Mouse (Mus musculus) mouse embryonic stem cell (cell line): ENCODE results near the gene Slc35a1.
"Not testable (repeated sequence)": the region's sequence is repeated elsewhere in the genome, so short reads cannot be mapped to it uniquely, and the experiment has no call there.

ENCODE experiments used
- in situ Hi-C, 2 experiments: fragments of 300-500 bp; cut with MboI; formaldehyde crosslinking; loops; 1 replicate in 1 of 2; 3 replicates in 1 of 2; pipeline ENCODE4 v1.14.3; 2019 to 2020; ENCODE audit warnings: low sequenced_read_pairs in 2 of 2, low pct_unique_long_range_greater_than_20kb in 1 of 2, mixed read lengths in 1 of 2; ENCODE audit not compliant: unreplicated experiment in 1 of 2

Slc35a1 gene

DNA sequence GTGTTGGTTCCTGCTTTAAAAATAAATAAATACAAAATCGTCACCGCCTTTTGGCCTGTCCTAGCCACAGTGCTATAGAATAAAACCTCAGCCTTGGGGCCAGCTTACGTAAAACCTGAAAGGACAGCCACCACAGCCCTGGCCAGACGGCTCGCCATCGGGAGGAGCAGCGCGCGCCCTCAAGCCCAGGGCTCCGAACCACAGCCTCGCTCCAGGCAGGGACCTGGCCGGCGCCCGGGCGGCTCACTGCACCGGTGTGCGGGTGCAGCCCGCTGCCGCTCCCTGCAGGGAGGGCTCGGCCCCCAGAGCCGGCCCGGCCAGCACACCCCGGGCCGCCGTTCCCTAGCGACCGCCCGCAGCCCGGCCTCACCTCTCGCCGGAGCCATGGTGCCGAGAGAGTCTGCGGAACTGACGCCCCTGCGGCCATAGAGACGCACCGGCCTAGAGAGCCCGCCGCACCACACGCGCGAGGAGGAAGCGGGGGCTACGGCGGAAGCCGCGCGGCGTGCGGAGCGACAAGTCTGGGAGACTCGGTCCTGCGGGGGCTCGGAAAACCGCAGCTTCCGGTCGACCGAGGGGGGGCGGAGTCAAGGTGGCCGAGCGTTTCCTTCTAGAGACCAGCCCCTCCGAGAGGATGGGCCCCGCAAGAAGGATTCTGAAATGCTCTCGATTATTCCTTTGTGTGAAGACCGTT is at the start of gene Slc35a1:
TSS of gene Slc35a1 (minus strand) at position 565 of the 694 bp plus-strand sequence.
- in situ Hi-C loops, result no loop called here

DNA sequence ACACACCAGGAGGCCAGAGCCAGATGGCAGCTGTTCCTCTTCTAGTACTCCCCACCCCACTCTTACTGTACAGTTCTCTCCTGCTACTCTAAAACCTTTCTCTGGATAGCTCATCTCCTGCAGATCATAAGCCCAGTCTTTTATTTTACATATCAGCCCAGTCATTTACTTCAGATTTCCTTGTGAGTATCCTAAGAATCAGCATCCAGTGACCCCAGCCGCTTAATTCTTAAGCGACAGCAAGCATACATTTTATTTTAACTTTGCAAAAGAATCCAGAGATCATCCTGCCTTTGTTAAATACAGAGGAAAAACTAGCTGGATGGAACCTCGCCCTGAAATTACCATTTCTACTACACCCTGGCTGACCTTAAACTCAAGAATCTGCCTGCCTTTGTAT is 47.2 kb upstream of the Slc35a1 start:
- in situ Hi-C loops, result no loop called here

DNA sequence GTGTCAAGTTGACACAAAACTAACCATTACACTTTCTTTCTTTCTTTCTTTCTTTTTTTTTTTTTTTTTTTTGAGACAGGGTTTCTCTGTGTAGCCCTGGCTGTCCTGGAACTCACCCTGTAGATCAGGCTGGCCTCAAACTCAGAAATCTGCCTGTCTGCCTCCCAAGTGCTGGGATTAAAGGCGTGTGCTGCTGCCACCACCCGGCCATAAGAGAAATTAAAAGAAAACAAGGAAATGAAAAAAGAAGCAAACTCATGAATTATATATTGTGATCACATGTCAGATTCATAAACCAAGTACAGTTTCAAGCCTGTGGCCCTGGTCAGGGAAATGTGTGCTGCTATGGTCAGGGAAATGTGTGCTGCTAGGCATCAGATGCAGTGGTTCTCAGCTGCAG is 46.2 kb upstream of the Slc35a1 start:
- in situ Hi-C loops, result not testable (repeated sequence)

GRCm38 (mm10) chr4:34729851-34730341 is 42.7 kb upstream of the Slc35a1 start, which contains the start of gene Cfap206:
Gene Cfap206, minus strand, starts transcription at chr4:34730206.
- in situ Hi-C loops, result no loop called here

DNA sequence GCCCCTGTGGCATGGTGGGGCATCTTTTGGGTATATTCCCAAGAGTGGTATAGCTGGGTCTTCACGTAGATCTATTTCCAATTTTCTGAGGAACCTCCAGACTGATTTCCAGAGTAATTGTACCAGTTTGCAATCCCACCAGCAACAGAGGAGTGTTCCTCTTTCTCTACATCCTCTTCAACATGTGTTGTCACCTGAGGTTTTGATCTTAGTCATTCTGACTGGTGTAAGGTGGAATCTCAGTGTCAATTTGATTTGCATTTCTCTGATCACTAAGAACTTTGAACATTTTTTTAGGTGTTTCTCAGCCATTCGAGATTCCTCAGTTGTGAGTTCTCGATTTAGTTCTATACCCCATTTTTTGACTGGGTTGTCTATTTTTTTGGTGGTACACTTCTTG is 38.5 kb upstream of the Slc35a1 start:
- in situ Hi-C loops, result not testable (repeated sequence)

DNA sequence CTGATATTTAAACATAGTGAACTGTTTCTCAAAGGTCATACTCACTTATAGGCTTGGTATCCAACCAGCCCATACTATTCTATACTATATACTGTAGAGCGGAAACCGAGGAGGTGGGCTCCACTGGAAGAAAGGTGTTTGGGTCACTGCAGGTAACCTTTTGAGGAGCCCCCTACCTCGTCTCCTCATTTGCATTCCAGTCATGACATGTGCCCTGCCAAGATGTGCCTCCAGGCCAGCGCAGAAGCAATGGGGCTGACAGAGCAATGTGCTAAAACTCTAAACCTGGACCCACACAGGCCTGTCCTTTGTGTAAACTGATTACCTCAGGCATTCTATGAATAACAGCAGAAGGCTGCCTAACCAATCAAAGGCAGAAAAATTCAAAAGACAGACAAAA is 37.1 kb upstream of the Slc35a1 start:
- in situ Hi-C loops, result loop anchor here in 1 of 2 experiments (25.0 kb wide), 1 partner anchor 188 kb away; no protein-coding TSS in a partner anchor

- in situ Hi-C loops, result loop anchor here in 1 of 2 experiments (25.0 kb wide), 1 partner anchor 189 kb away; no protein-coding TSS in a partner anchor
Observed at GRCm38 (mm10) chr4:34723186-34723585, 35.9 kb upstream of the Slc35a1 start.

DNA sequence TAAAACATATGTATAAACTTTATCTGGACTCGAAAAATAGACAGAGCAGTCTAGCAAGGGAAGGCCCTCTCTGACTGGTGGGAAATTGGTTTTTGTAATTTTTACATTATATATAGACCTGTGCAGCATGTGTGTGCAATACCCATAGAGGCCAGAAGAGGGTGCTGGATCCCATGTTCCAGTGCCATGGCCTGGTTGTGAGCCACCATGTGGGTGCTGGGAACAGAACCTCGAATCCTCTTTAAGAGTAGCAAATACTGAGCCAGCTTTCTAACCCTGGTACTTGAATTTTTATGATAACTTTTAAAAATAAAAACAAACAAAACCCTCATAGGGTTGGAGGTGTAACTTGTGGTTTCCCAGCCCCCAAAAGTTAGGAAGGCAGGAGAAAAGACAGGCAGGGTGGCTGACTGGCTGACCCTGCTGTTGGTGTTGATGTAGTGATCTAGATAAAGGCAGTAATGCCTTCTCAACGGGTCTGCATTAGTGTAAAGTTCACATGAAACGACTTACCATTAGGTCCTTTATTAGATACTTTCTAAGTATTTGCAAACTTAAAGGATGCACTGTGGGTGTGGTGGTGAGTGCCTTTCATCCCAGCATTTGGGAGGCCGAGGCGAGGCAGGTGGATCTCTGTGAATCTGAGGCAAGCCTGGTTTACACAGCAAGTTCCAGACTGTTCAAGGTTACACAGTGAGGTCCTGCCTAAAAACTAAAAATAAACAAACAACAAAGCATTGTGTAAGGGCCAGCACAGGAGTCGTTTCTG is 33.1 kb upstream of the Slc35a1 start:
- in situ Hi-C loops, result loop anchor here in 1 of 2 experiments (25.0 kb wide), 1 partner anchor 192 kb away; no protein-coding TSS in a partner anchor

- in situ Hi-C loops, result loop anchor here in 1 of 2 experiments (25.0 kb wide), 1 partner anchor 193 kb away; no protein-coding TSS in a partner anchor
Observed at GRCm38 (mm10) chr4:34719421-34719820, 32.2 kb upstream of the Slc35a1 start.

GRCm38 (mm10) chr4:34715062-34715461 is 27.8 kb upstream of the Slc35a1 start:
- in situ Hi-C loops, result loop anchor here in 1 of 2 experiments (25.0 kb wide), 1 partner anchor 197 kb away; no protein-coding TSS in a partner anchor

- in situ Hi-C loops, result loop anchor here (10.0 to 25.0 kb wide), 2 partner anchors 204 to 207 kb away; no protein-coding TSS in a partner anchor
Observed at GRCm38 (mm10) chr4:34708127-34708526, 20.9 kb upstream of the Slc35a1 start.

- in situ Hi-C loops, result loop anchor here (10.0 to 25.0 kb wide), 2 partner anchors 205 to 208 kb away; no protein-coding TSS in a partner anchor
Observed at GRCm38 (mm10) chr4:34707248-34707647, 20.0 kb upstream of the Slc35a1 start.

GRCm38 (mm10) chr4:34703029-34703428 is 15.8 kb upstream of the Slc35a1 start:
- in situ Hi-C loops, result loop anchor here (10.0 to 25.0 kb wide), 2 partner anchors 209 to 212 kb away; no protein-coding TSS in a partner anchor

- in situ Hi-C loops, result loop anchor here (10.0 to 25.0 kb wide), 2 partner anchors 210 to 213 kb away; no protein-coding TSS in a partner anchor
Observed at GRCm38 (mm10) chr4:34702231-34702630, 15.0 kb upstream of the Slc35a1 start.

GRCm38 (mm10) chr4:34701528-34701927 is 14.3 kb upstream of the Slc35a1 start:
- in situ Hi-C loops, result loop anchor here (10.0 to 25.0 kb wide), 2 partner anchors 211 to 213 kb away; no protein-coding TSS in a partner anchor

GRCm38 (mm10) chr4:34688021-34688420 is 783 bp upstream of the Slc35a1 start:
- in situ Hi-C loops, result no loop called here

- in situ Hi-C loops, result no loop called here
Observed at GRCm38 (mm10) chr4:34680530-34680929, 6.7 kb downstream of the Slc35a1 start.

GRCm38 (mm10) chr4:34673721-34674120 is 13.5 kb downstream of the Slc35a1 start:
- in situ Hi-C loops, result no loop called here

DNA sequence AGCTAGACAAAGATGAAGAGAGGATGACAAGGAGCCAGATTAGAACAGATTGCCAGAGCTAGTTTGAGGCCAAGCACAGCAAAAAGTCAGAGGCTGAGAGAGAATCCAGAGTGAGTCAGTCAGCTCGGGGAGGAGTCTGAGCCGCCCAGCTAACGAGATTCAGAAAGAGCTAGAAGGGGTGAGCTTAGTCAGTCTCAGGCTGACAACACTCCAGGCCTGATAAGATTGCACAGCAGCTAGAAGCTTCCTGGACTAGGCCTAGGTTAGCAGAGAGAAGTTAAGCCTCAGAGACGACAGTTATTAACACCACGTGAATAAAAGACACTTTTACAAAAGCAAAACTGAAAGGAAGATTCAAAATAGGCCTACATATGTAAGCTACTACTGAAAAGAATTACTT is 19.3 kb downstream of the Slc35a1 start:
- in situ Hi-C loops, result no loop called here
